Mouse (Mus musculus) cerebellum, adult 2 months (tissue): ENCODE measurements at regions not wholly inside any gene's neighbourhood (a gene's known extent, or its start where the extent isn't known, plus 50 kb on each side); places are given as distances from the start of the nearest gene placed in this dataset.

Source experiments
- CTCF ChIP-seq: fragments of 200-500 bp; IDR thresholded peaks from 2 replicates; pipeline ENCODE4 v1.5.1; 2011; ENCODE audit warnings: low read depth, mild to moderate bottlenecking, control low read depth, low read length, moderate library complexity, borderline replicate concordance; ENCODE audit not compliant: insufficient read depth
- POLR2A ChIP-seq: fragments of 200-500 bp; IDR thresholded peaks from 2 replicates; pipeline ENCODE4 v1.6.1; 2011; ENCODE audit warnings: low read length, control low read depth, borderline replicate concordance; ENCODE audit not compliant: insufficient read depth

GRCm38 (mm10) chr4:140372586-140373325, 126.2 kb upstream of the Igsf21 start:
- TF ChIP-seq CTCF = no peak
- no peak for TF ChIP-seq POLR2A
